Mouse (Mus musculus) embryo, embryonic 9.5 days (tissue): ENCODE data around the gene Apba2.

ENCODE experiments used
- DNase-seq: peaks from one replicate; pipeline ENCODE4 v3.0.0-alpha.2; 2017; ENCODE audit errors: extremely low spot score

Apba2 gene

DNA sequence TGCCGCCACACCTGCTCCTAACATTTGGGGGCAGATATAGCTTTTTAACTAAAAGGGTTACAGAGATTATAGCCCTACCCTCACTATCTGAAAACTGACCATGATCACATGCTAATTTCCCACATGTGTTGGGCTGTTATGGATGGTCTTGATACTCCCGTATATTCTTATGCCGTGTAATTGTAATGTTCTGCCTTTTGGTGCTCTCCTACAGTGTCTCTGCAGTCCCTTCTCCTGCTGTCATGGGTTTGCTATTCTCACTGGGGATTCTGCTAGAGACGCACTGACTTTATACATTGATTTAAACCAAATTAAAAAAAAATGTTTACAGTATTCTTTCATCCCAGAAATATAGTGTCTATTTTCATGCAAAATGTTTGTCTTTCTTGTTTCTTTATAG is 157.4 kb downstream of the Apba2 start:
- DNase-seq: no peak

DNA sequence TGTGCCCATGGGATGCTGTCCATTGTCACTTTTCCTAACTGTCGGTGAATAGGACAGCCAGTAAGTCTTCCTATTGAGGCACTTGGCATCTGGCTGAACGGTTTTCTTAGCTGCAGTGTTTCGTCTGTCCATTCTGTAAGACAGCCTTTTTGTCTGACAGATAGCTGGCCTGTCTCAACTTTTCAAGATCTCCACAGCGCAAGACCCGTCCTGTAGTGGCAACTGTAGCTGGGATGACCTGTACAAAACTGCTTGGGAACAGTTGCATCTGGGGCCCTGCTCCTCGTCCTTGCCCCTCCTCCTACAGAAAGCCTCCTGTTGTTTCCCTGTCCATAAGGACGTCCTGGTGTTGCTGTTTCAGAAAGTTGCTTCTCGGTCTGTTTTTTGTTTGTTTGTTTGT is 157.8 kb downstream of the Apba2 start:
- DNase-seq: no peak

- no peak for DNase-seq
Observed at GRCm38 (mm10) chr7:64662506-64662905, 161.0 kb downstream of the Apba2 start.

GRCm38 (mm10) chr7:64663600-64663999 is 162.1 kb downstream of the Apba2 start:
- DNase-seq: no peak

DNA sequence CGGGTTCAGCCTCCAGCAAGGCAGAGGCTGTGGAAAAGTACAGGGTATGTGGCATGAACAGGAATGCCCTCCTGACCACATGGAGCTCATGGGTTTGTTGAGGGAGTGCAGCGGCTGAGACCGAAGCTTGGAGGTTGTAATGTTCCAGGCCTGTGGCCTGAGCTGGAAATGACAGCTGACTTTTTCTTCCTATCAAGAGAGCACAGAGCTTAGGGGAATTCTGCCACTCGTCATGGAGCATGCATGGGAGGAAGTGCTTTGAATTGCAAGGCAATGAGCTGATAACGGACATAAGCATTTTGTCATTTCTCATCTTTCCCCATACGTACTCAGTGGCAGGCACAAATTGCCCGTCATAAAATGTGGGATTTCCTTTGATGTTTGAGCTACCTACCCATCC is 163.6 kb downstream of the Apba2 start:
- no peak for DNase-seq

DNA sequence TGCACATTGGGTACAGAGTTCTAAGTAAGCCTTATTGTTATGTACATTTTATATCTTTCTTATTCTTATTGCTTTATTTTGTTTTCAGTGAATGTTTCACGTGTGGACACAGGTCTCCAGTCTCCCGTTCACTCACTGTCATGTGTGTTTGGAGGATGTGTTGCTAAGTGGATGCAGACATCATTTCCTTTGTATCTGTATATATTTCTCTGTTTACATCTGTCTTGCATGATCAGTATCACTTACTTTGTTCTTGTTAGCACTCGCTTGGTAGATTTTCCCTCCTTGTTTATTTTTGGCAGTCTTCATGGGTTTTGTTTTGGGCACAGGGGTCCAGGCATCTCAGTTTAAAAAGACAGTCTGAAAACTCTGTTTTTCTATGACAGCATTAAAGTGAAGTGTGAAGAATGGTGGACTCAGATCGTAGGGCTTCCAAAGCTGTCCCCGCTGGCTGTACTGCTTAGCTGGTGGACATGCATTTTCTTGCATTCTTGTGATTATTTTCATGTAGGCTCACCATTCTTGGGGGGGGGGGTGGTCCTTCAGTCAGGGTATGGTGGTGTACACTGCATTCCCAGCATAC is 164.3 kb downstream of the Apba2 start:
- DNase-seq: no peak

DNA sequence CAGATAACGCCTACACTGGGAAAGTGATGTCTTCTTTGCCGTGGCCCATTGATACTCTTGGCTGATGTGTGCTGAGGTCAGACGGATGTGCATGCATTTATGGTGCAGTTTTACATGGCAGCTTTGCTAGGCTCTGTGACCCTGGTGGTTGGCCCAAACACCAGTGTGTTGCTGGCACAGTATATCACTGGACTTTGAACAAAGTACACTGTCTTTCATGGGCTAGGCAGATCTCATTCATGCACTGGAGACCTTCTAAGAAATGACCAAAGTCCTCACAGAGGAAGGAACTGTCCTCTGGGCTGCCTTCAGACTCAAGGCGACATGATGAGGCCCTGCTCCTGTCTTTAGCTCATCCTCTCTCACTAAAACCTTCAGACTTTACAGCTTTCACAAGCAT is 166.5 kb downstream of the Apba2 start:
- no peak for DNase-seq

- no peak for DNase-seq
Observed at GRCm38 (mm10) chr7:64679771-64680479, 178.4 kb downstream of the Apba2 start.

DNA sequence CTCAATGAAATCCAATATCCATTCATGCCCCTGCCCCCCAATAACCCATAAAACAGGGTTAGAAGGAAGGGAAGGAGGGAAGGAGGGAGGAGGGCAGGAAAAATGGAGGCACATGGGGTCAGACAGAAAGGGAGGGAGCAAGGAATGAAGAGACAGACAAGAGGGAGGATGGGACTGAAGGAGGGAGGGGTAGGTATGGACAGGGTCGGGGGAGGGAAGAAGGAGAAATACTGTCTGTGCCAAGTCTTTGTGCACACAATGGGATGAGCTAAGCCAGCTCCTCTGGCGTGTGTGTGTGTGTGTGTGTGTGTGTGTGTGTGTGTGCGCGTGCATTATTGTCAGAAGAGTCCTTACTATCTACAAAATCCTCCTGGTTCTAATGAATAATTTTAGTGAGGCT is 183.4 kb downstream of the Apba2 start:
- no peak for DNase-seq

DNA sequence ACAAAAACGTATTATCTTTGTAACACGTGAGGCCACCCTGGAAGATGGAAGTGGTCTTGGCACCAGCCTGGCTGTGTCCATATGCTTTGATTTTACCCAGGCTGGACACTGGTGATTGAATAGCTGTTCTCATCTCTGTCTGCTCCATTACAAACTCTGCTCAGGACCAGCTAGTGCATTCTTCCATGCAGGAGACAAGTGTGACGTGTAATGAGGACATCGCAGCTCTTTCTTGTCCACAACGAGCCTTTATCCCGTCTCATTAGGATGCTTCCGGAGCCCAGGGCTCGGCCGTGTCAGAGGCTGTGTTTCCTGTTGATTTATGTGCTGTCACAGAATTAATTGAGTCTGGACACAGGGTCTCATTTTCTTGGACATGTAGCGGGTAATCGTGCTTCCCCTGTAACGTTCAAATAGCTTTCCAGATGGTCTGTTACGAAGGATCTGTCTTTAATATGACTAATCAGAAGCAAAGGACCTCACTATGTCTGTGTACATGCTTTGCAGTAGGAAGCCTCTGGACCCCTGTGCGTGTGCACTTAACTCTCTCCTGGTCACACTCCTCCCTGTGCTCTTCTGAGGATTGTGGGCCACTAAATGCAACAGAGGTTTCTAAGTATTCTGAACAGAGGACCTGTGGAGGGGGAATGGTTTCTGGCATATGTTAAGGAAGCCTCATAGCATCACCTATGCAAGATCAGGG is 186.8 kb downstream of the Apba2 start:
- DNase-seq: peak; percentile 4

DNA sequence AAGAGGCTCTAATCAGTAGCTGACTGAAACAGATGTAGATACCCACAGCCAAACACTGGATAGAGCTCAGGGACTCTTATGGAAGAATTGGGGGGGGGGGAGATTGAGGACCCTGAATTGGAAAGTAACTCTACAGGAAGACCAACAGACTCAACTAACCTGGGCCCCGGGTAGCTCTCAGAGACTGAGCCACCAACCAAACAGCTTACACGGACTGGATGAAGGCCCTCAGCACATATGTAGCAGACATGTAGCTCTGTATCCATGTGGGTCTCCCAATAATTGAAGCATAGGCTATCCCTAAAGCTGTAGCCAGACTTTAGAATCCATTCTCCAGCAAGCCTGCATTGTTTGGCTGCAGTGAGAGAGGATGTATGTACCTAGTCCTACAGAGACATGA is 190.3 kb downstream of the Apba2 start:
- DNase-seq: no peak

DNA sequence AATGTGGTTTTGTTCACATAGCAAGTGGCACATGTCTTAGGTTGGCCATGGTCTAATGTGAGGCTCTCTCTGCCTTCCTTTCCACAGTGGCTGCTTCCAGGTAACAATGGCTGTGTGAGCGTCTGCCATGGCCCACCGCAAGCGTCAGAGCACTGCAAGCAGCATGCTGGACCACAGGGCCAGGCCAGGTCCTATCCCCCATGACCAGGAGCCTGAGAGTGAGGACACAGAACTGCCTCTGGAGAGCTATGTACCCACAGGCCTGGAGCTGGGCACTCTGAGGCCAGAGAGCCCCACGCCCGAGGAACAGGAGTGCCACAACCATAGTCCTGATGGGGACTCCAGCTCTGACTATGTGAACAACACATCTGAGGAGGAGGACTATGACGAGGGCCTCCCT is 193.4 kb downstream of the Apba2 start:
- no peak for DNase-seq

- DNase-seq: no peak
Observed at GRCm38 (mm10) chr7:64696521-64697281, 195.2 kb downstream of the Apba2 start.

GRCm38 (mm10) chr7:64697791-64698337 is 196.4 kb downstream of the Apba2 start:
- DNase-seq: no peak

- peak; percentile 16 for DNase-seq
Observed at GRCm38 (mm10) chr7:64704060-64704595, 202.6 kb downstream of the Apba2 start.

GRCm38 (mm10) chr7:64708176-64708575 is 206.7 kb downstream of the Apba2 start:
- DNase-seq: no peak

GRCm38 (mm10) chr7:64709520-64710262 is 208.2 kb downstream of the Apba2 start:
- DNase-seq: no peak

DNA sequence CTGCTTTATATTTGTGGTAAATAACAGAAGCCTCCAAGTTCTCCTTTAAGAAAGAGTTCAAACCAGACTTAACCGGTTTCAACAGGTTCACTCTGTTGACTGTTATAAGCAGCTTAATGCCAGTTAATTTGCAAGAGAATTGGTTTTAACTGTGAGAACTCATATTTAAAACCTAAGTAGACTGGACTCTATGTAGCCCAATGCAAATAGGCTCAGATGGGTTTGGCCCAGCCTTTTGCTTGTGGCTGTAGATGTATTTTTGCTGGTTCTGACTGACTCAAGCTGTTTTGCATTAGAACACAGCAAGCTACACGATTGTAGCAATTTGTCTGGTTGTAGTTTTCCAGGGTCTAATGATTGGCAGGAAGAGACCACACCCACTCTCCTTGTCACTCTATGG is 214.8 kb downstream of the Apba2 start:
- no peak for DNase-seq

DNA sequence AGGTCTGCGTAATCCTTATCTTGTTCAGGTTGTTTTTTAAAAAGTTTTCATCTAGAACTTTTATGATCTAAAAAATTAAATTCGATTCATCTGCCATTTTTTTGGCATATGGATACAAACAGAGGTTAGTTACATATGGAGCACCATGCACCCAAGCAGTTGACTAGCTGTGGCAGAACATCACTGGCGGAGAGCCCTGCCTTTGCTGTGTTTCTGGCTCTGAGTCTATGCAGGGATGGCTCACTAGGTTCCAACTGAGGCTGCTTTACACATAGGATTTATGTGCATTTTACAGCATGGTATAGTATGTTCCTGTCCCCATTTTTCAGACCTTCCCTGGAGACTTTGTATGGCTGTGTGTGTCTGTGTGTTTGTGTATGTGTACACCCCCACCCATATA is 221.8 kb downstream of the Apba2 start:
- DNase-seq: no peak

GRCm38 (mm10) chr7:64724409-64724808 is 222.9 kb downstream of the Apba2 start:
- DNase-seq: no peak
